Mouse (Mus musculus): ENCODE data around the gene Itgb1bp1. TPM values are rescaled to one million over a fixed set of nuclear protein-coding genes. Genes with fewer than 3 reads are reported as not detected.

Itgb1bp1 gene
- 10 to 100 TPM; 36.6 to 40.2 TPM for total RNA-seq (2021)

DNA sequence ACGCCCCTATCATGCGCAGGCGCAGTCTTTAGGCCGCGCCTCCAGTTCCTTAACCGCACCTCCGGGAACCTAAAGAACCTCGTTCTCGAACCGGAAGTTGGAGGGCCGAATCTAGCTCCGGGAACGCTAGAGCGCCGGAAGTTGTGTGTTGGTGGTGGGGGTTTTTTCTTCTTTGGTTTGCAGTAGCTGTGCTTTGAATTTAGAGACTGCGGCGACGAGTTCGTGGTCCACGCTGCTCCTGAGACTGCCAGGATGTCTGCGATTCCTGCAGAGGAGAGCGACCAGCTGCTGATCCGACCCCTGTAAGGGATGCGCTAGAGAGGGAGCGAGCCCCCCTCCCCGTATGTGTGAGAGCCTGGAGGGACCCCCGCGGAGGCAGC is at the start of gene Itgb1bp1:
Gene Itgb1bp1, minus strand, starts transcription at position 42 of the 380 bp plus-strand sequence.
- peak; percentile 100 for DNase-seq

- DNase-seq = no peak
Observed at GRCm38 (mm10) chr12:21335869-21336268, 49.8 kb upstream of the Itgb1bp1 start.

- DNase-seq = no peak
Observed at GRCm38 (mm10) chr12:21333766-21334165, 47.7 kb upstream of the Itgb1bp1 start.

- no peak for DNase-seq
Observed at GRCm38 (mm10) chr12:21333021-21333420, 46.9 kb upstream of the Itgb1bp1 start.

- no peak for DNase-seq
Observed at GRCm38 (mm10) chr12:21331711-21332110, 45.6 kb upstream of the Itgb1bp1 start.

DNA sequence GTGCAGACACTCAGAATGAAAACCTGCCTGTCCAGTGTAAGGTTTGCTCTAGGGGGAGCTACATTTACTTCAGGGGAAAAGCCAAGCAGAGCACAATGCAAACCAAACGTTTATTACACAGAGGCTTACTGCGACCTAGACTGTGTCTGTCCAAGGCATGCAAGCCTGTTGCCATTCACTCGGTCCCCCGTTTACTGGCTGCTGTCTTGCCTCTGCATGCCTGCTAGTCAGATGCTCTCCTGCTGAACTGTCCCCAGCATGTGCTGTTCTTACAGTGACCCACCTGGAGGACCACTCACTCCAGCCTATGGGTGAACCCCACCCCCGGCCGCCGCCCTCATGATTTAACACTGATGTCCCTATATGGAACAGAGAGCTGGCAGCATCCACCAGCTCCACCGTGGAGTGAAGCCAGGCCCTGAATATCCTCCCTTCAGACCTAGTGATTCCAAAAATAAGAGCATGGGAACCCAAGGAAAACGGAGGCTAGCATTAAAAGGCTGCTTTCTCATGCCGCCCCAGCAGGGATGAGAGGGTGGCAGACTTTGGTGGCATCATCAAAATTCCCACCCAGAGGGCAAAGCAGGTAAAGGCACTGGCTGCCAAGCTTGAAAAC is 45.0 kb upstream of the Itgb1bp1 start:
- DNase-seq = peak; percentile 27

- no peak for DNase-seq
Observed at GRCm38 (mm10) chr12:21329661-21330400, 43.7 kb upstream of the Itgb1bp1 start.

DNA sequence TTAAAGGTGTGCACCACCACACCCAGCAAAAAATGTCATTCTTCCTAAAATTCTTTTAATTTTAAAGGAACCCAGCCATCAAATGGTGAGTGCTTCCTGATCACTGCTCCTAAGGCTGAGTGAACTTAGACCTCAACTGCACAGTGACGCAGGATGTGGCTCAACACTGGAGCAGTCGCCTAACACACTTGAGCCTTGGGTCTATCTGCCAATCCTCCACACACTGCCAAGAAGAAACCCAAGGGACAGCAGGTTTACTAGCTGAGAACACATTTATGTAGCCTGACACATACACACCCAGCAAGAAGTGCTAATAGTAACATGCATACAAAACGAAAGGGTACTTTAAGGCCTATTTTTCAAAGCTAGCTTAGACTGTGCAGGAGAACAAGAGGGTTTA is 40.2 kb upstream of the Itgb1bp1 start:
- no peak for DNase-seq

- DNase-seq = no peak
Observed at GRCm38 (mm10) chr12:21325266-21325665, 39.2 kb upstream of the Itgb1bp1 start.

- no peak for DNase-seq
Observed at GRCm38 (mm10) chr12:21324101-21324500, 38.0 kb upstream of the Itgb1bp1 start.

GRCm38 (mm10) chr12:21322856-21323255 is 36.8 kb upstream of the Itgb1bp1 start:
- no peak for DNase-seq

- no peak for DNase-seq
Observed at GRCm38 (mm10) chr12:21322296-21322695, 36.2 kb upstream of the Itgb1bp1 start.

GRCm38 (mm10) chr12:21321170-21321569 is 35.1 kb upstream of the Itgb1bp1 start:
- no peak for DNase-seq

- no peak for DNase-seq
Observed at GRCm38 (mm10) chr12:21320317-21320716, 34.2 kb upstream of the Itgb1bp1 start.

DNA sequence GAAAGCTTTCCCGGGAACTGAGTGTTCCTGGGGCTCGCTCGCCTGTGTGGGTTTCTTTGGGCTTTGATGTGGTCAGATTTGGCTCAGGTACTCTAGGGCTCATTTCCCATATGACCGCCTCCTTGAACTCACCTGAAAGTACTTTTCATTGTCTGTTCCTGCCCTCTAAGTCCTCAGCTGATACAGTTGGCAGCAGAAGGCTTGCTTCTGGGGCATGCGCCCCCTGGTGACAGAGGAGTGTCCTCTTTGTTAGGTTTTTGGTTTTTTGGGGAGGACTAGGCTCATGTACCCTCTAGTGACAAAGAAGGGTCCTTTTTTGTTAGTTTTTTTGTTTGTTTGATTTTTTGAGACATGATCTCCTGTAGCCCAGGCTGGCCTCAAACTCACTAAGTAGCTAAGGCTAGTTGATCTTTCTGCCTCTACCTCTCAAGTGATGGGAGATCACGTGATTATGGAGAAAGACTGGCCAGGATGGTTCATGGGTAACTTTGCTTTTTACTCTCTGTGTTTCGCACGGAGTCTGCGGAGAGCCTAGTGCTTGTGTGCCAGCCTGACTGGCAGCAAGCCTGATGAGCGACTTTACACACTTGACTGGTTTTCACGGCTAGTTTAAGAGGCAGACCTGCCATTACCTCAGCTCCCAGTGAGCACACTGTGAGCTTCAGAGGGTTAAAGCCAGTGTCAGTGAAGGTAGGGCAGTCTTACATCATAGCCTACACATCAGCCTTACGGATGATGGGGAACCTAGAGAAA is 32.2 kb upstream of the Itgb1bp1 start:
- peak; percentile 72 for DNase-seq

DNA sequence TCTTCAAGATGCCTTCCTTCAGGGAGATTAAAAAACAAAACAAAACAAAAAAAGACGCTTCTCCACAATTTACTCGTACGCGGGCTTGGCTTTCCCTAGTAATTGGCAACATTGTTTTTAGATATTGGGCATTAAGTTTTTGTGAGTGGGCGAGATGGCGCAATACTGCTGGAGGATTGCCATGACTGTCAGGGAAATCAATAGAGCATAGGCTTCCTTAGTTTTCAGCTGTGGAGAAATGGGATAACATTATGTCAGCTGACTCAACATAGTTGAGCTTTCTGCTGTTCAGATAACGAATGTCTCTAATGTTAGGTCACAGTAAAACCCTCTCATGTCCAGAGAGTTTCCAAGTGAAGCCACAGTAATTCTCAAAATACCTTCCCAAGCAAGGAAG is 30.8 kb upstream of the Itgb1bp1 start:
- DNase-seq = peak; percentile 28

DNA sequence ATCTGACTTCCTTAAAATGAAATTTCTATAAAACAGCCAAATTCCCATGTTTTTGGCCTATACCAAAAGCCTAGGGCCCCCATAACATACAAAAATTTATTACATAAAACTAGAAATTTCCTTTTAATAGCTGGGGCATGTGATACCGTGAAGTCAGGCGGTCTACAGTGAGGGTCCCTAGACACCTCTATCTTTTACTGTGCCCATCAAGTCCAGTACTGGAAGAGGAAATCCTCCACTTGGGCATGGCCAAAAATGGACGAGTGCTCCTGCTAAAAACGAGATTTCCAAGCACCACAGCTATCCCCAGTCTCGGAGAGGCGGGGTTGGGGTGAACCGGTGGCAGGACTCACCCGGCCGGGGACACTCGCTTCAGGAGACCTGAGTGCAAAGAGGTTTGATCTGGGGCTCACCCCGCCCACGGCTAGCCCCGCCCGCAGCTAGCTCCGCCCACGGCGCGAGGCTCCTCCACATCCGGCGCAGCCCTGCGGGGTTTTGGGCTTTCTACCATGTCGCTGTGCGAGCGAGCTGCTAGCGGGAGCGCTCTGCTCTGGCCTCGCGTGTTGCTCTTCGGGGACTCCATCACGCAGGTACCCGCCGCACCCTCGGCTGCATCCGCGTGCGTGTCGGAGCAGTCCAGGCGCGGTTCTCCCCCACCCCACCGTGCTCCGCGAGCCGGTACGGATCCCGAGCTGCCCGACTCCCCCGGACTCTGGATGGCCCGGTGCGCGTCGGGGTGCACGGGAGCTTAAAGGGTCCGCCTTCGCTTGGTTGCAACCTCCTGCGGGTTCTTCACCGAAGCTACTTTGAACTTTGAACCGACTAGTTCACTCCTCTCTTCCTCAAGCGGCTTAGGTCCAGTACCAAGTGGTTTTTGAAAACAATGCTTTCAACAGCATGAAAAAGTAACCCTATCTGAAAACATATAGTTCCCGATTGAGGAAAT is 30.1 kb upstream of the Itgb1bp1 start, which contains the start of gene Iah1:
Gene Iah1, plus strand, starts transcription at position 467 of the 946 bp plus-strand sequence.
- peak; percentile 80 for DNase-seq

DNA sequence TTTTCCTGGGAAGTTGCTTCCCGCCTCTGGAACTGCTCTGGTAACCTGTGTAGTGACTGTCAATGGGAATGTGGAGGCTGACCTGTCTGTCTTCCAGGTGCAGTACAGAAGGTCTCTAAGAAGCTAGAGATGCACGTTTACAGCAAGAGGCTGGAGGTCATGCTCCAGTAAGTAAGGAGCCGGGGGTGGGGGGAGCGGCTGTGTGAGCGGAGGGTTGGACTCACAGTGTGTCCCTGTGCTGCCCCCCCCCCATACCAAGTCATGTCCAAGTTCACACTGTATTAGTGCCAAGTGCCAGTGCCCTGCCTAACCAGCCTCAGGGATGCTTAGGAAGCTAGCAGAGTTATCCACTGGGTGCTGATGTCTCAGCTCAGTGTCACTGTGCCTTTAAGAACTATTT is 26.1 kb upstream of the Itgb1bp1 start:
- DNase-seq = no peak

GRCm38 (mm10) chr12:21306721-21307120 is 20.6 kb upstream of the Itgb1bp1 start:
- no peak for DNase-seq

GRCm38 (mm10) chr12:21305741-21306140 is 19.7 kb upstream of the Itgb1bp1 start:
- DNase-seq = no peak

DNA sequence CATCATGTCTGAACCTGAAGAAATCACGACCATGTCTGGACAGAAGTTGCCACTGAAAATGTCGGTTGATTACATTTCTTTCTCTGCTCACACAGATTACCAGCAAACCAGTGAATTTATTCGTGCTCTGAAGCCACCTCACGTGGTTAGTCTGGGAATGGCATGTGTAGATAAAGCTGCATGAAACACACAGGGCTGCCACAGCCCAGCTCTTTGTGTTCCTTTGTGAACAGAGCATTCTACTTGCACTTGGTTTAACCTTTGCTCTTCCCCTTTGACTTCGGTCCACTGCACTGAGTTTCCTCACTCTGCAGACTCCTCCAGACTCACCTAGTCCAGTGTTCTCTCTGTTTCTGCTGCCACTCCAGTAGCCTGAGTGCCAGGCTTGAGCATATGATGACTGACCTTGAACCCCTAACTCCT is 16.3 kb upstream of the Itgb1bp1 start:
- DNase-seq = no peak

GRCm38 (mm10) chr12:21301932-21302331 is 15.8 kb upstream of the Itgb1bp1 start:
- DNase-seq = no peak

Data from heart, postnatal 4 days (tissue).